Mouse (Mus musculus) kidney, adult 18-20 months (tissue): ENCODE data around the gene Dip2b.
A peak's percentile ranks its signal among the peaks of the same experiment; 100 is the strongest.

ENCODE experiments used
- DNase-seq: peaks from one replicate; pipeline ENCODE4 v3.0.0; 2021

Dip2b gene

DNA sequence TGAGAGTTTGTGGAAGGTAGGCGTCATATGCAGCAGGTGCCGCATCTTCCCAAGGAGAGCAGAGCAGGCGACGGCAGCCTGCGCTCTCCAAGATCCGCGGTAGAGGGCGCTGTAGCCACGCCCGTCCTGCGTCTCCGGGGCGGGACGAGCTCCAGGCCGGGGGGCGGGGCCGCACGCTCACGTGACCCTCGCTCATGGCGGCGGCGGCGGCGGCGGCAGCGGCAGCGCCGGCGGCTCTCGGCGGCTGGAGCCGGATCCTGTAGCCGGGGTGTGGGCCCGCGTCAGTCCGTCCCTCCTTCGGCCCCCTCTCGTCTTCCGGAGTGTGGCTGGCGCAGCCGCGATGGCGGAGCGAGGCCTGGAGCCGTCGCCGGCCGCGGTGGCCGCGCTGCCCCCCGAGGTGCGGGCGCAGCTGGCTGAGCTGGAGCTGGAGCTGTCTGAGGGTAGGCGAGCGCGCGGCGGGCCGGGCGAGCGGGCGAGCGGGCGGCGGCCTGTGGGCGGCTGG lies at the start of gene Dip2b:
Dip2b (plus strand) TSS at position 195 of the 502 bp plus-strand sequence.
- peak; percentile 98 for DNase-seq

GRCm38 (mm10) chr15:99993100-99993499 lies 45.4 kb upstream of the Dip2b start:
- no peak for DNase-seq

DNA sequence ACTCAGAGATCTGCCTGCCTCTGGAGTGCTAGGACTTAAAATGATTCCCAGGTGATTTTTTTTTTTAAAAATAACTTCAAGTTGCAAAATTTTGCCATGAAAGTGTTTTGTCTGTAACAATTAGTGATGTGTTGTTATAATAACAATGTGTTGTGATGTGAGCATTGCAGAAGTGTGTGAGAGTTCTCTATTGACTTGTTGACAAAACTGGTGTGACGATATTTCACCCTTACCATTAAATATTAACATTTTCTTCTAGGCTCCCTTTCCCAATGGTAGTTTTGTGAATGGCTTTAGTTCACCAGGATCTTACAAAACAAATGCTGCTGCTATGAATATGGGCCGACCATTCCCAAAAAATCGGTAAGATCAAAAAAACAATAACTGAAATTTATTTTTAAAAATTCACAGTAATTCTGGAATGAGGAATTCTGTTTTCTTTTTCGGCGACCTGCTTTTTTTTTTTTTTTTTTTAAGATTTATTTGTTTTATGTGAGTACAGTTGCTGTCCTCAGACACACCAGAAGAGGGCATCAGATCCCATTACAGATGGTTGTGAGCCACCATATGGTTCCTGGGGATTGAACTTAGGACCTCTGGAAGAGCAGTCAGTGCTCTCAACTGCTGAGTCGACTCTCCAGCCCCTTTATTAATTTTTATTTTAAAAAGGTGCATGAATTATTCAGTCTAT lies 41.2 kb upstream of the Dip2b start:
- no peak for DNase-seq

DNA sequence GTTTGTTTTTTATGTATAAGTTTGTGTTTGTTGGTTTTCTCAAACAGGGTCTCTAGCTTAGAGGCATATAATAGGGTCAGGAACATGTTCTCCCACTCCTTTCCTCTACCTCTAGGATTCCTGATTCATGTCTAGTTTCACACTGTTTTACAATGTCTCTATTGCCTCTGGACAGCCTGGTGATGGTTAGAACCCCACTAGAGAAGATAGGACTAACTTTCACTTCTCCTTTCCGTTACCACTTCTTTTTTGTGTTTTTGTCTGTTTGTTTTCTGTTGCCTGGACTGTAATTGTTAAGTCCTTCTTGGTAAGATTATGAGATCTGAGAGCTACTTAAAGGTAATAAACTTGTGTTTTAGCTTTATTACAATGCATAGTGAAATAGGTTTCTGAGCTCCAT lies 39.1 kb upstream of the Dip2b start:
- DNase-seq: no peak

- DNase-seq: no peak
Measured at GRCm38 (mm10) chr15:100004677-100005273, 33.7 kb upstream of the Dip2b start.

GRCm38 (mm10) chr15:100006180-100006579 lies 32.3 kb upstream of the Dip2b start:
- no peak for DNase-seq

DNA sequence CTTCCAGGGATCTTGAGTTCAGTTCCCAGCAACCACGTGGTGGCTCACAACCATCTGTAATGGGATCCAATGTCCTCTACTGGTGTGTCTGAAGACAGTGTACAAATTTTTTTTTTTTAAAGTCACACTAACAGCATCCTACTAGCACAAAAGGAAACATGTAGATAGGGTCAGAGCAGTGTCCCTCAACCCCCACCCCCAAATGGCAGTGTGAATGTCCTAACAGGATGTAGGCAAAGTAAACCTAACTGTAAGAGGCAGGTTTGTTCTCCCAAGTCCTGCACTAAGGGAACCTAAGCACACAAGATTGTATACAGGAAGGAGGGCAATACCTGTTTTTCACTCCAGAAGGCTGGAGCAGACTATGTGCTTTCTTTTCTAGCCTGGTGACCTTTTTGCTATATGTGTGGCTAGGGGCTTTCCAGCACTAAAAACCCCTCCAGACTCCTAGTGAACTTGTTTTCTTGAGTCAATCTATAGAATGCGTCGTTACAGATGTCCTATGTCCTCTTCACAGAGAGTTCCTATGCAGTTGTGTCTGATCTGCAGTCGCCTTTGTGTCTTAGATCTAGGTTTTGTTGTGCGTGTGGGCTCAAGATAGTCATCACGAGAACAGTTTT lies 20.1 kb upstream of the Dip2b start:
- DNase-seq: no peak

- no peak for DNase-seq
Measured at GRCm38 (mm10) chr15:100021175-100021574, 17.3 kb upstream of the Dip2b start.

DNA sequence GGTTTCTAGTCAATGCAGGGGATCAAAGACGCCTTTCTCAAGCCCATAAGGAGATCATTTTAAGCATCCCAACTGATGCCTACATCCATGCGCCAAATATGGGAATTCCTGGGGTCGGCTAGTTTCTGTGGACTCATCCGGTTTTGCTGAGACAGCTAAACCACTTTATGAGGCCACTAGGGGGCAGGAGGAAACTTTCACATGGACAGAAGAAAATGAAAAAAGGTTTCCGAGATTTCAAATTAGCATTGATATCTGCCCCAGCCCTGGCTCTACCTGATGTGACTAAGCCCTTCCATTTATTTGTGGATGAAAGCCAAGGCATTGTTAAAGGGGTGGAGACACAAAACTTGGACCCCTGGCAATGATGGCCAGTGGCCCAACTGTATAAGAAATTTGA lies 15.5 kb upstream of the Dip2b start:
- peak; percentile 45 for DNase-seq

GRCm38 (mm10) chr15:100025076-100025834 lies 13.2 kb upstream of the Dip2b start:
- no peak for DNase-seq

DNA sequence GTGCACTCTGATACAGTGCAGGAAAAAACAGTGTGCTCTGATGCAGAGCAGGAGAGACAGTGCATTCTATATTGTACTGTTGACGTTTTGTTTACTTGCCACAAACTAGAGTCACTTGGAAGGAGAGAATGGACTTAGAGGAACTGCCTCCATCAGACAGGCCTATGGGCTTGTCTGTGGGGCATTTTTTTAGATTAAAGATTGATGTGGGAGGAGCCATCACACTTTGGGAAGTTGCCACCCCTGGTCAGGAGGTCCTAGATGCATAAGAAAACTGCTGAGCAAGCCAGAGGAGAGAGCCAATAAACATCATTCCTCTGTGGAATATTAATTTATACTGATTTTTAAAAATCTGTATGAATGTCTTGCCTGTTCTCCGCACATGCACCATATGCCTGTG lies 10.3 kb upstream of the Dip2b start:
- DNase-seq: no peak

- no peak for DNase-seq
Measured at GRCm38 (mm10) chr15:100029497-100029896, 9.0 kb upstream of the Dip2b start.

DNA sequence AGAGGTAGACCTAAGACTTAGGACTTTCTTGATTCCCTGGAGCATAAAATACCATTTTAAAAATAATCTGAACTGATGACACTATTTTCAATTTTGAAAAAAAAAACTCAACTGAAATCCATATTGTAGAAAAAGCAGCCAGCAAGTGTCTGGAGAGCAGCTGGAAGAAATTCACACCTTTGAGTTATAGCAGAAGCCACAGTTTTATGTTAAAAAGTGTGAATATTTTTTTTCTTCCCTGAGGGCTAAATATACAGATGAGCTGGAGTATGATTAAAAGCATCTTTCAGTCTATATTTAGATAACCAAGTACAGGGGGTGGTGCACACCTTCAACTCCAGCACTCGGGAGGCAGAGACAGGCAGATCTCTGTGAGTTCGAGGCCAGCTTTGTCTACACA lies 8.6 kb upstream of the Dip2b start:
- DNase-seq: no peak

DNA sequence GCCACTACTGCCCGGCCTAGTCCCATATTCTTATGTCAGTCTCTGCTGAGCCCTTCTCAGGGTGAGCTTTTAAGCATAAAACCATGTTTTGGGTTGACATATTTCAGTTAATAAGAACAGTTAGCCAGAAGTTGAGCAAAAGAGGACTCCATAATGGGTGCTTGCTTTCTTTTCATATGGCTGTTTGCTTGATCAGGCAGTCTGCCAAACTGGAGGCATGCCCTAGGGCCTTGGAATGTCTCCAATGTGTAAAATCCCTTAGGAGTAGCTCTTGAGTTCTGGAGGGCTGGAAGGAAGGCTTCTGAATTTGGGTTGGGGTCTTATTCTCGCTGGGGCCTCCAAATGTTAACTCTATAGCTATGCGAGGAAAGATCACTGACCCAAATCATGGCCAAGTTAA lies 5.9 kb upstream of the Dip2b start:
- DNase-seq: no peak

DNA sequence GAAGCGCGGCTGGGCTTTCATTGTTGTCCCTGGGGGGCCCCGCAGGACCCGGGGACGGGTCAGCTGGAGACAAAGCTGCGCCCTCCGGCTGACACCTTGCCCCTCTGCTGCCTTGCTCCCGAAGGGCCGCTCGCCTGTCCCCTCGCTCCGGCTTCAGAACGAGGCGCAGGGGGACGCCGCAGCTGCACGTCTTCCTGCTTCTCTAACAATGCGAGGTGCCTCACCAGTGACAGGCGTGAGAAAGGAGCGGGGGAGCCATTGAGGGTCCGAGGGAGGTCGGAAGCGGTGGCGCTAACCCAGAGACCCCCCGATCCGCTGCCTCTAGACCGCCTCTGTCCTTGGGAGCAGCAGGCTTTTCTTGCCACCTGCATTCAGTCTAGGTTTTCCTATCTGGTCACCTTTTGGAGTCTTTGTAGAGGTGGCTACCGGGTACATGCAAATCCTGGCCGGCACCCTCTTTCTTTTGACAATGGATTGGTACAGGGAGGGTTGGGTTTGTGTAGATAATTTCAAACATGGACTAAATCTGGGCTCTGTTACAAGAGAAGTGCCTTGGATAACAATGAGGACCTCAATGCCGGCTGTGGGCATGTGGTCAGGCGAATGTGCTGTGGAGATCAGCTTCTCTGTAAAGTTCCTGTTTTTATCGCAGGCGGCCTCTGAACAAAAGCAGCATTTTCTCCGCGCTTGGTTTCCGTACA lies 687 bp downstream of the Dip2b start:
- DNase-seq: peak; percentile 69

DNA sequence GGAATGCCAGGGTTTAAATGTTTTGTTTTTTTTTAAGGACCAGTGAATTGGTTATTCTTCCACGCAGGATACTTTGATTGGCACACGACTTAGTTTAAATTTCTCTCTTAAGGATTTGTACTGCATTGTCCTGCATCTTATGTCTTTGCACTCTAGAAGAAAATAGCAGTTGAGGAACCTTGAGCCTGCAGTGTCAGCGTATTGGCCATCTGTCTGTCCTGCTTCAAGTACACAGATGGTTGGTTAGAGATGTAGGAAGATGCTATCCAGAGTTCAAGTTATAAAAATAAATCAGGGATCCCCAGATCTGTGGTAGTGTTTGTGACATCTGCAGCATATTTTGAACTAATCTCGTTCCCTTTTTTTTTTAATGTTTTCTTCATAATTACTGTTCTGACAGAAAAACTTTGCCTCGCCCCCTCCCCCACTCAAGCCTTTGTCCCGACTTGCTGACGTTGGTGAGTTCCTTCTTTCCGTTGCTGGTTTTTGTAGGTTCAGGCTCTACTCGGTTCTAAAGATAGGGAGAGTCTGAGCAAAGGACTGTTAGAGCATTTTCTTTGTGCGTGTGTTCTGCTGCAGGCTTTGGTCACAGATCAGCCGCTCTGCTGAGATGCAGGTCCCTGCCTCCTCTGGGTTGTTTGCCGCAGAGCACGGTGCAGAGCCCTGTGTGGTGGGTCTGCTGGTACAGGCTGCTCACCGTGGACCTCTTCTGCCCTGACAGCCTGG lies 2.2 kb downstream of the Dip2b start:
- DNase-seq: no peak

DNA sequence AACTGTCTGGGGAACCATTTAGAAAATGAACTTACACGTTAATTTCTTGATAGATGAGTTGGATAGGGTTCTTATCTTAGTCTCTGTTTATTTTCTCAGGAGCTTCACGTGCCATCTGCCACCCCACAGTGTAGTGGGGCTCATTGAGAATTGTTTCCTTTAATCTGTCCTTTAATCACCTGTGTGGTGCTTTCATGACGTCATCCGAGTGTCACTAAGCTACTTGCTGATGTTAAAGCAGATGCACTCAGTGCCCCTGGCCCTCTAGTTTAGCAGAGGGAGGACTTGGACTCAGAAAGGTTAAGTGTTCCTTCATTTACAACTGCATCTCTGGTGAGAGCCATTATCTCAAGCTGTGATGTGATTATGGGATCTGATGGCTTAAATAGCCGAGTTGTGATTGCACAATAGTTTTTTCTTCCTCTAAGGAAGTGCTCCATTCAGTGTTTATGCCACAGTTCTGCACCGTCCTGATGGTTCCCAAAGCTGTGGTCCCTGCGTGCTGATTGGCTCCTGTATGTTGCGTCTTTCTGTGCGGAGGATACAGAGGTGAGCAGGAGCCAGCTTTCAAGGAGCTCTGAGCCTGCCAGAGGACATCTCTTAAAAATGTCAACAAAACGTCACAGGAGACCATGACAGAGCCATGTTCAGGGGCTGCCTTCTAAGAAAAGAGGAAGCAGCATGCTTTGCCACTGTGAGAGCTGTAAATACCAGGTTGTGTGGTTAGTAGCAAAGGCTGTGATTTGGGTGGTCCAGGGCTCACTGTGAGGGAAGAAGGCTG lies 3.0 kb downstream of the Dip2b start:
- no peak for DNase-seq

DNA sequence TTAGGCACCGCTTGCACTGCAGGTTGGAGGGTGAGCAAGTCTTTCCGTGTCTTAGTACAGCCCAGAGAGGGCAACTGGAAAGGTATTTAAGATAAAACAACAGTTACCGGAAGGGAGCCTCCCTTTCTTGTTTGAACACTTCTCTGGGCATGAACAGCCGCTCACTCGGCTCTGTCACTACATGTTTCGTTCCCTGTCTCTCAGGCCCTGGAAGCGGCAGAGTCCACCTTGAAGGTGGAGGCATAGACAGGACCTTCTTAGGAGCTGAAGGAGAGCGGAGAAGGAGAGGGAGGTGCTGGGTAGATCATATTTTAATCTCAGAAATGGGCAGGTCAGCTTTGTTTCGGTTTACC lies 3.6 kb downstream of the Dip2b start:
- DNase-seq: no peak

DNA sequence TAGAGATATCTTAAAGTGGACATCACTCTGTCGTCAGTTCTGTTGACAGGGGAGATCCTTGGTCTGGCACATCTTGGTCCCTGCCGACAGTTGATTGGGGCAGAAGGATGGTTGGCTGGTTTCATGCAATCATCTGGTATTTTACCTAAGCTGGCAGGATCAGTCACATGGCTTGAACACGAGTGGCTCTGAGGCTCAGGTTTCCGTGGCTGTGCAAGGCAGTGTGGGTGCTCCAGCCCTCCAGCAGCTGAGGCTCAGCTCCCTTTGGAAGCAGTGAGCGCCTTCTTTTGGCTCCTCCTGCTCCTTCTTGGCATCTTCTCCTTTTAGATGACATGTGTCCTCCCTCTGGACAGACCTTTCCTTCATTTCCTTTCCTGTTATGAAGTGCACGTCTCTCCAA lies 7.1 kb downstream of the Dip2b start:
- no peak for DNase-seq

GRCm38 (mm10) chr15:100049496-100050087 lies 11.1 kb downstream of the Dip2b start:
- DNase-seq: no peak

DNA sequence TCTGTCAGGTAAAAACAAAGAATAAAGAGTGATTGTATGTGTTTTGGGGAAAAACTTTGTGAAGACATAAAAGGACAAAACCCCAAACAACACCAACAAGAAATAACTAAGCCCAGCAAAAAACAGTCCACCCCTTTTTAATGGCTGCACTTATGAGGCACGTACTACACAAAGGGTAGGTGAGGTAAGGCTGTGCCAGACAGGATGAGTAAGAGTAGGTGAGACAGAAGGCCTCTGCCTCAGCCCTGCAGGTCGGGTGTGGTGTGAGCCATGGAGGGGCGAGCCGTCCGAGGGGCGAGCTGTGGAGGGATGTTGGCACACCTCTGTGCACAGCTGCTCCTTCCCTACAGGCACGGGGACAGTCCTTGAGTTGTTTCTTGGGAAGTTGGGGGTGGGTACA lies 12.5 kb downstream of the Dip2b start:
- DNase-seq: no peak
